Mouse (Mus musculus): ENCODE results near the gene Fgfr2.

DNA sequence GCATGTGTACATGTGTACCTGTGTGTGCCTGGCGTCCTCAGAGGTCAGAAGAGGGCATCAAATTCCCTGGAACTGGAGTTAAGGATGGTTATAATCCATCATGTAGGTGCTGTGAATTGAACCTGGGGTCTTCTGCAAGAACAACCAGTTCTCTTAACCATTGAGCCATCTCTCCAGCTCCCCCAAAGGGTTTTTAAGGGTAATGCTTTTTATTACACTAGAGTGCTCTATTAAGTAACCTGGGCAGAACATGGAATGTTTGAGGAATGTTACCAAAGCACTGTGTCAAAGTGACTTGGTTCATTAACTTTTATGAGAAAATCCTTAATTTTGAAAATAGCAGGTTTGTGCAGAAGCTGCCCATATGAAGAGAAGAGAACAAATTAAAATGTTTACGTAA lies 151.1 kb downstream of the Fgfr2 start:
- TF ChIP-seq POLR2A (IDR thresholded peaks at IDR 0.05; ENCODE audit: control insufficient read depth, low read depth, low read length) (no peak), CTCF (IDR thresholded peaks at IDR 0.05; ENCODE audit: control insufficient read depth, insufficient read depth, insufficient replicate concordance, low read depth, low read length) (no peak)
